Mouse (Mus musculus): ENCODE data around the gene Blm. TPM values are rescaled to one million over a fixed set of nuclear protein-coding genes. Genes with fewer than 3 reads are reported as not detected.

Gene Blm
- total and polyA plus RNA-seq, 2 experiments from 2014 or later, result 4.5 to 6.4 TPM

DNA sequence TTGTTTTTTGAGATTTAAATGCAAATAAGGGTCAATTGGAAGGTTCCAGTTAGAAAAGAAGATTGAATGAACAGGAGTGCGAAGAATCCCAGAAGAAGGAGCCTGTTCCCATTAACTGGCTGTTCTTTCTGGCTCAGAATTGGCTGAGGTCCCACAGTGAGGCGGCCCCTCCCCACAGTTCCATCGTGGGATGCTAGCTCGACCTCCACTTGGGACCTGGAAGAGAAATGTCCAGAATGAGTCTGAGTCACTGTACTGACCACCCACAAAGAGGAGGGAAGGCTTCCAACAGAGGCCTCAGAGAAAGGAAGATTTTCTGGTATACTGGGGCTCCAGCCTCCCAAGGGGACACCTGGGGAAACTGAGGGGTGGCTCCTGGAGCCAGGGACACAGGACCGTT lies 23.7 kb upstream of the Blm start:
- no peaks in the 10 kb centered on the region for H3K27me3 ChIP-seq (ENCODE audit: control insufficient read depth, insufficient read depth, low read length)

DNA sequence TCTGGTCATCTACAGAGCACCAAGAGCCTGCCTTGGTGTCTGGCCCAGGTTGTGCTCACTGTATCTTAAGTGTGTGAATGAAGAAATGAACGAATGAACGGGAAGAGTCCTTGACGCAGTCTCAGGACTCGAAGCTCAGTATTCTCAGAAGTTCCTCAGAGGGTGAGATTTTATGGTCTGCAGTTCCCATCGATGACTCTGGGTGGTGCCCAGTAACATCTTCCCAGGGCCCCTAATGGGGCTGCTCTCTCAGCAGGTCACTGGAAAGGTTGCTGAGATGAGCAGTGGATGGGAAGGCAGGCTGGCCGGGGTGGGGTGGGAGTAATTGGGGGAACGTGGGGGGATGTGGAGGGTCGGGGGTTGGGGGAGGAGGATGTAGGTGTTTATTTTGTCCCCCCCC lies 23.2 kb upstream of the Blm start:
- no peaks in the 10 kb centered on the region for H3K36me3 ChIP-seq (replicated peaks; ENCODE audit: control insufficient read depth, insufficient read depth, low read length)
- H3K4me2 ChIP-seq (ENCODE audit: low read depth, low read length), result no peak overlapping the region
- no peak for ATAC-seq (ENCODE audit: insufficient read depth, low read depth)
- H3K27me3 ChIP-seq (ENCODE audit: control insufficient read depth, insufficient read depth, low read length), result no peaks in the 10 kb centered on the region
- DNase-seq (ENCODE audit: low spot score), result no peak
- H3K27ac ChIP-seq (ENCODE audit: low read depth), result no peak overlapping the region
- 60% methylated on average over 8 of the region's 8 CpGs for WGBS
- peaks cover 31% of the 10 kb centered on the region for H3K4me1 ChIP-seq (ENCODE audit: control insufficient read depth, insufficient read depth)
- H3K9ac ChIP-seq (replicated peaks; ENCODE audit: low read depth, low read length), result no peak overlapping the region
- TF ChIP-seq CTCF (IDR thresholded peaks at IDR 0.05; ENCODE audit: low read depth) (peak; percentile 28), EP300 (IDR thresholded peaks at IDR 0.05; ENCODE audit: low read depth) (no peak)
- no peak overlapping the region for H3K4me3 ChIP-seq (ENCODE audit: low read depth, low read length)
- H3K9me3 ChIP-seq (replicated peaks; ENCODE audit: control insufficient read depth, low read length), result no peaks in the 10 kb centered on the region

More for the DNA sequence above, 23.7 kb upstream of the Blm start:
- peaks cover 31% of the 10 kb centered on the region for H3K4me1 ChIP-seq (ENCODE audit: control insufficient read depth, insufficient read depth)
- no peak overlapping the region for H3K4me3 ChIP-seq (ENCODE audit: low read depth, low read length)
- H3K9me3 ChIP-seq (replicated peaks; ENCODE audit: control insufficient read depth, low read length), result no peaks in the 10 kb centered on the region
- no peaks in the 10 kb centered on the region for H3K36me3 ChIP-seq (replicated peaks; ENCODE audit: control insufficient read depth, insufficient read depth, low read length)
- TF ChIP-seq CTCF (IDR thresholded peaks at IDR 0.05; ENCODE audit: low read depth) (no peak), EP300 (IDR thresholded peaks at IDR 0.05; ENCODE audit: low read depth) (no peak)
- DNase-seq (ENCODE audit: low spot score), result no peak
- WGBS, result 54% methylated on average over 5 of the region's 5 CpGs
- H3K9ac ChIP-seq (replicated peaks; ENCODE audit: low read depth, low read length), result no peak overlapping the region
- ATAC-seq (ENCODE audit: insufficient read depth, low read depth), result no peak
- no peak overlapping the region for H3K4me2 ChIP-seq (ENCODE audit: low read depth, low read length)
- H3K27ac ChIP-seq (ENCODE audit: low read depth), result no peak overlapping the region

DNA sequence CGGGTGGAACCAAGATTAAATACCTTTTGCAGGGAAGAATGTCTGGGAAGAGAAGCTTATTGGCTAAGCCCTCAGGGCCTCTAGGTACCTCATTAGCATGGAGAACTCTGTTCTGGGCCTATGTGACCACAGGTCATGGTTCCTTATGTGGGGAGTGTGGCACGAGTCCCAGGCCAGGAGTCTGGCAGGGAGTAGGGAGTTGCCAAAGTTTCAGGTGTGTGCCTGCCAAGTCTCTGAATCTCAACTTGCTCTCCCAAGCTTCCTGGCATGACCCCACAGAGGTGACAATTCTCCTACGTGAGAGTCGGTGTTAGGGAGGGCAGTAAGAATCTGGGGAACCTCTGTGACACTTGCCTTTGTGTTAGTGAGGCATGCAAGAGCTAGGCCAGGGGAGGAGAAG lies 22.2 kb upstream of the Blm start:
- no peaks in the 10 kb centered on the region for H3K36me3 ChIP-seq (replicated peaks; ENCODE audit: control insufficient read depth, insufficient read depth, low read length)
- no peaks in the 10 kb centered on the region for H3K27me3 ChIP-seq (ENCODE audit: control insufficient read depth, insufficient read depth, low read length)
- no peaks in the 10 kb centered on the region for H3K9me3 ChIP-seq (replicated peaks; ENCODE audit: control insufficient read depth, low read length)
- no peak overlapping the region for H3K9ac ChIP-seq (replicated peaks; ENCODE audit: low read depth, low read length)
- 44% methylated on average over 4 of the region's 4 CpGs for WGBS
- ATAC-seq (ENCODE audit: insufficient read depth, low read depth) (no peak), DNase-seq (ENCODE audit: low spot score) (no peak)
- no peak overlapping the region for H3K4me2 ChIP-seq (ENCODE audit: low read depth, low read length)
- no peak overlapping the region for H3K4me3 ChIP-seq (ENCODE audit: low read depth, low read length)
- H3K4me1 ChIP-seq (ENCODE audit: control insufficient read depth, insufficient read depth), result peaks cover 31% of the 10 kb centered on the region
- TF ChIP-seq CTCF (IDR thresholded peaks at IDR 0.05; ENCODE audit: low read depth), result no peak
- TF ChIP-seq EP300 (IDR thresholded peaks at IDR 0.05; ENCODE audit: low read depth), result no peak
- no peak overlapping the region for H3K27ac ChIP-seq (ENCODE audit: low read depth)

DNA sequence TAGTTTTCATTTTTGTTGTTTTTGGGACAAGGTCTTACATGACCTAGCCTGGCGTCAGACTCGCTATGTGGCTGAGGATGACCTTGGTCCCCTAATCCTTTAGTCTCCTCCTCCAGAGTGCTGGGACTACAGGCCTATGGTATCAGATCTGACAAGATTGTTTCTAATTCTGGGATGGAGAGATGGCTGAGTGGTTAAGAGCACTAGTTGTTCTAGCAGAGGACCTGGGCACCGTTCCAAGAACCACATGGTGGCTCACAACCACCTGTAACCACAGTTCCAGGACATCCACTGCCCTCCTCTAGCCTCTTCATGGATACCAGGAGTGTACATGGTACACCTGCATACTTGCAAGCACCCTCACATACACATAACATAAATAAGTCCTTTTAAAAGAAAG lies 21.2 kb upstream of the Blm start:
- Histone ChIP-seq H3K9ac (replicated peaks; ENCODE audit: low read depth, low read length) (no peak overlapping the region), H3K4me3 (ENCODE audit: low read depth, low read length) (no peak overlapping the region), H3K4me1 (ENCODE audit: control insufficient read depth, insufficient read depth) (peaks cover 31% of the 10 kb centered on the region), H3K27ac (ENCODE audit: low read depth) (peak overlapping the region; percentile 23; the same call in 1 of the 2 replicates), H3K27me3 (ENCODE audit: control insufficient read depth, insufficient read depth, low read length) (no peaks in the 10 kb centered on the region), H3K36me3 (replicated peaks; ENCODE audit: control insufficient read depth, insufficient read depth, low read length) (no peaks in the 10 kb centered on the region), H3K9me3 (replicated peaks; ENCODE audit: control insufficient read depth, low read length) (no peaks in the 10 kb centered on the region), H3K4me2 (ENCODE audit: low read depth, low read length) (no peak overlapping the region)
- ATAC-seq (ENCODE audit: insufficient read depth, low read depth) (no peak), DNase-seq (ENCODE audit: low spot score) (peak; percentile 30)
- 28% methylated on average over 3 of the region's 3 CpGs for WGBS
- TF ChIP-seq CTCF (IDR thresholded peaks at IDR 0.05; ENCODE audit: low read depth), result no peak
- no peak for TF ChIP-seq EP300 (IDR thresholded peaks at IDR 0.05; ENCODE audit: low read depth)

DNA sequence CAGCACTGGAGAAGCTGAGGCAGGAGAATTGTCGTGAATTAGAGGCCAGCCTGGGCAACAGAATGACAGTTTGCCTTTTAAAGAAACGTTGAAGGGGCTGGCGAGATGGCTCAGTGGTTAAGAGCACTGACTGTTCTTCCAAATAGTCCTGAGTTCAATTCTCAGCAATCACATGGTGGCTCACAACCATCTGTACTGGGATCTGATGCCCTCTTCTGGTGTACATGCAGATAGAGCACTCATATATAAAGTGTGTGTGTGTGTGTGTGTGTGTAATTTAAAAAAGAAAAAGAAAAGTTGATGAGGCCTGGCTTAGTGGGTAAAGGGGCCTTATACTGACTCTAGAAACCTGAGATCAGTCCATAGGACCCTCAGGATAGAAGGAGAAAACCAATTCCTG lies 20.2 kb upstream of the Blm start:
- H3K9ac ChIP-seq (replicated peaks; ENCODE audit: low read depth, low read length), result no peak overlapping the region; the same call in 1 of the 2 replicates
- DNase-seq (ENCODE audit: low spot score) (no peak), ATAC-seq (ENCODE audit: insufficient read depth, low read depth) (no peak)
- H3K4me1 ChIP-seq (ENCODE audit: control insufficient read depth, insufficient read depth), result peaks cover 31% of the 10 kb centered on the region
- no peak overlapping the region for H3K4me3 ChIP-seq (ENCODE audit: low read depth, low read length)
- no peaks in the 10 kb centered on the region for H3K9me3 ChIP-seq (replicated peaks; ENCODE audit: control insufficient read depth, low read length)
- WGBS, result 69% methylated on average over 3 of the region's 3 CpGs
- H3K36me3 ChIP-seq (replicated peaks; ENCODE audit: control insufficient read depth, insufficient read depth, low read length), result no peaks in the 10 kb centered on the region
- H3K27me3 ChIP-seq (ENCODE audit: control insufficient read depth, insufficient read depth, low read length), result no peaks in the 10 kb centered on the region
- peak overlapping the region; percentile 86 for H3K27ac ChIP-seq (ENCODE audit: low read depth)
- peak; percentile 32 for TF ChIP-seq CTCF (IDR thresholded peaks at IDR 0.05; ENCODE audit: low read depth)
- TF ChIP-seq EP300 (IDR thresholded peaks at IDR 0.05; ENCODE audit: low read depth), result no peak
- peak overlapping the region; percentile 12; the same call in 1 of the 2 replicates for H3K4me2 ChIP-seq (ENCODE audit: low read depth, low read length)

Measured in heart, postnatal 0 days (tissue).